Mouse (Mus musculus) heart, embryonic 10.5 days (tissue): ENCODE data around the gene Mycbpap. TPM values are rescaled to one million over a fixed set of nuclear protein-coding genes. Genes with fewer than 3 reads are reported as not detected.

Source experiments
- DNase-seq: peaks from one replicate; pipeline ENCODE4 v3.0.0-alpha.2; 2017; ENCODE audit warnings: low spot score
- H3K27ac ChIP-seq: fragments of 300-500 bp; sonication (generic); 2 replicates; pipeline ENCODE4 v1.5.1; 2016; ENCODE audit warnings: mild to moderate bottlenecking
- H3K27me3 ChIP-seq: fragments of 300-500 bp; sonication (generic); 2 replicates; pipeline ENCODE4 v1.6.1; 2016; ENCODE audit warnings: mild to moderate bottlenecking; ENCODE audit not compliant: poor library complexity, insufficient read depth, severe bottlenecking
- H3K36me3 ChIP-seq: fragments of 300-500 bp; sonication (generic); 2 replicates; pipeline ENCODE4 v1.6.1; 2016; ENCODE audit warnings: mild to moderate bottlenecking, moderate library complexity
- H3K4me1 ChIP-seq: fragments of 300-500 bp; sonication (generic); 2 replicates; pipeline ENCODE4 v1.6.1; 2016; ENCODE audit warnings: mild to moderate bottlenecking
- H3K4me3 ChIP-seq: fragments of 300-500 bp; sonication (generic); 2 replicates; pipeline ENCODE4 v1.5.1; 2016; ENCODE audit warnings: mild to moderate bottlenecking, moderate library complexity
- H3K9me3 ChIP-seq: fragments of 300-500 bp; sonication (generic); 2 replicates; pipeline ENCODE4 v1.6.1; 2016; ENCODE audit warnings: mild to moderate bottlenecking, moderate library complexity
- WGBS: fragments of 180-500 bp; shearing (Covaris S2); methylation state at CpG from one replicate; pipeline ENCODE4 v1.1.7; 2016; 5-methylcytosine and 5-hydroxymethylcytosine counted together
- polyA plus RNA-seq: library from polyadenylated mRNA; unstranded; fragments of >200 nt; fragmentation: Nextera tagmentation; extraction: Ambion mirVana; gene quantifications from 2 replicates; pipeline ENCODE4 v1.2.1, GENCODE M21; 2016

Mycbpap gene
- polyA plus RNA-seq, 1 experiment from 2014 or later, result 9.3 TPM

GRCm38 (mm10) chr11:94508976-94509375, 12.6 kb downstream of the Mycbpap start:
- WGBS, result 74% methylated on average over 10 of the region's 10 CpGs
- peaks cover 5% of the 10 kb centered on the region for H3K27me3 ChIP-seq
- H3K4me3 ChIP-seq, result no peak overlapping the region
- DNase-seq, result no peak
- H3K36me3 ChIP-seq, result peaks cover 17% of the 10 kb centered on the region; the same call in 1 of the 2 replicates
- no peak overlapping the region for H3K27ac ChIP-seq
- H3K4me1 ChIP-seq, result peaks cover 18% of the 10 kb centered on the region; the same call in 1 of the 2 replicates
- H3K9me3 ChIP-seq, result no peaks in the 10 kb centered on the region

DNA sequence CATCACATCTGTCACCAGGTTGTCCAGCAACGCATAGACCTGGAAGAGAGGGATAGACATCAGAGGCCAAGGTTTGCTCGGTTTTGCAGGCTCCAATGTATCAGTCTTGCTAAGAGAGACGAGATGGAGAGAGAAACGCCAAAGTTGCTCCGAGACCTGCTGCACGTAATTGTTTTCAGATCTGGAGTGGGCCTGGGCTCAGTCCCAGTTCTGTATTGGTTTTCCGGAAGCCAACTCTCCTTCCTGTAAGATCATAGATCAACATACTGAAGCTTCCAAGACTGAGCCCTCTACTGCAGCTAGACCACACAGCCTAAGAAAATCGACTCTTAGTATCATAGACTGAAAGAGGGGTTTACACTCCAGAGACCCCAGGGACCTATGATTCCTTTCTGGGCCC, 20.1 kb downstream of the Mycbpap start:
- 71% methylated on average over 8 of the region's 8 CpGs for WGBS
- peaks cover under 1% of the 10 kb centered on the region; the same call in 1 of the 2 replicates for H3K36me3 ChIP-seq
- no peak overlapping the region for H3K27ac ChIP-seq
- no peak overlapping the region for H3K4me3 ChIP-seq
- no peak for DNase-seq
- peaks cover 56% of the 10 kb centered on the region for H3K27me3 ChIP-seq
- H3K9me3 ChIP-seq, result no peaks in the 10 kb centered on the region
- H3K4me1 ChIP-seq, result peaks cover 50% of the 10 kb centered on the region

- DNase-seq, result no peak
- Histone ChIP-seq H3K4me1 (peaks cover 61% of the 10 kb centered on the region), H3K27me3 (peaks cover 59% of the 10 kb centered on the region), H3K27ac (peak overlapping the region; percentile 92), H3K36me3 (peaks cover 7% of the 10 kb centered on the region; the same call in 1 of the 2 replicates), H3K9me3 (no peaks in the 10 kb centered on the region), H3K4me3 (peak overlapping the region; percentile 68)
- WGBS, result 21% methylated on average over 8 of the region's 8 CpGs
These were observed 21.2 kb downstream of the Mycbpap start for GRCm38 (mm10) chr11:94500362-94500761.

DNA sequence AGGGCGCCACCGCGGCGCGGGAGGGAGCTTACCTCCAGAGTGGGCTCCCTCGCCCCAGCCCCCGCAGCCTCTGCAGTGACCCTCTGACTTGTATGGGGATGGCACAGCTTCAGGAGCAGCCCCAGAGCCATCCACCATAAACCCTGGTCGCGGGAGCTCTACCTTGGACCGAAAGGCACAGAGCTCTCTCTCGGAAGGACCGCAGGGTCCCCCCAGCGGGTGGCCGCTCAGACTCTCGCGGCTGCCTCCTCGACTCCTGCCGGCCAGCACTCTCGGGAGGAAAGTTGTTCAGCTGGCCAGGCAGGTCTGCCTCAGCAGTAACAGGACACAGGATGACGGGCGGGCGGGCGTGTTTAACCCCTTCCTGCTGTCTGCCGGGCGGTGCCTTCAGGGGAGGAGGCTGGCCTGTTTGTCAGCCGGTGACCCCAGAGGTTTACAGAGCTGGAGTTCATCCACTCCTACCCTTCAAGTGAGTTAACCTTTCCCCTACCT, 21.8 kb downstream of the Mycbpap start, which contains the start of gene Epn3:
Epn3 (minus strand) TSS at position 314 of the 492 bp plus-strand sequence.
- Histone ChIP-seq H3K4me3 (peak within 1 kb of the TSS; percentile 68), H3K9me3 (no peaks in the 10 kb centered on the region), H3K27ac (peak within 1 kb of the TSS; percentile 92), H3K27me3 (peaks cover 63% of the 10 kb centered on the region), H3K36me3 (peaks cover 7% of the 10 kb centered on the region; the same call in 1 of the 2 replicates), H3K4me1 (peaks cover 68% of the 10 kb centered on the region)
- 0% methylated on average over 26 of the region's 26 CpGs for WGBS
- DNase-seq, result peak; percentile 86

- Histone ChIP-seq H3K36me3 (peaks cover 8% of the 10 kb centered on the region; the same call in 1 of the 2 replicates), H3K4me1 (peaks cover 71% of the 10 kb centered on the region), H3K9me3 (no peaks in the 10 kb centered on the region), H3K27ac (peak overlapping the region; percentile 92), H3K27me3 (peaks cover 69% of the 10 kb centered on the region), H3K4me3 (peak overlapping the region; percentile 68)
- no peak for DNase-seq
- 13% methylated on average over 2 of the region's 2 CpGs for WGBS
These were observed 22.5 kb downstream of the Mycbpap start for GRCm38 (mm10) chr11:94499035-94499434.

GRCm38 (mm10) chr11:94498093-94498996, 23.2 kb downstream of the Mycbpap start:
- Histone ChIP-seq H3K27me3 (peaks cover 74% of the 10 kb centered on the region), H3K4me1 (peaks cover 71% of the 10 kb centered on the region), H3K9me3 (no peaks in the 10 kb centered on the region), H3K36me3 (peaks cover 14% of the 10 kb centered on the region; the same call in 1 of the 2 replicates), H3K27ac (peak overlapping the region; percentile 92), H3K4me3 (peak overlapping the region; percentile 68)
- WGBS, result 24% methylated on average over 19 of the region's 19 CpGs
- DNase-seq, result no peak

DNA sequence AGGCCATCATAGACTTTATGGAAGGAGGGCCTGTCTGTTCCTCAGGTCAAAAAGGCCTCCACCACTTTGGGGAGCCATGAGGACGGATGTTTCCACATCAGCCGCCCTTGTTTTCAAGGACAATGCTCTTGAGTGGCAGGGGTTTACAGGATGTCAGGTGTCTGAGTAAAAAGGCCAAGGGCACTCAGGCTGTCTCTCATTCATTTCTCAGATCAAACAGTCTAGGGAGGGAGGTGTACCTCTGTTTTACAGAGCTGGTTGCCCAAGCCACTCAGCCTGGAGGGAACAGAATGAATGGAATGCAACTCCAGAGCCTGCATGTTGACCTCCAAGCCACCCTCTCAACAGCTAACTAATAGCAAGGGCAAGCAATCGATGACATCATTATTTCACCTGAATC, 26.1 kb downstream of the Mycbpap start:
- Histone ChIP-seq H3K9me3 (no peaks in the 10 kb centered on the region), H3K4me1 (peaks cover 71% of the 10 kb centered on the region), H3K27ac (peak overlapping the region; percentile 74), H3K4me3 (no peak overlapping the region), H3K36me3 (peaks cover 29% of the 10 kb centered on the region), H3K27me3 (peaks cover 82% of the 10 kb centered on the region)
- WGBS, result 42% methylated on average over 3 of the region's 3 CpGs
- DNase-seq, result no peak

DNA sequence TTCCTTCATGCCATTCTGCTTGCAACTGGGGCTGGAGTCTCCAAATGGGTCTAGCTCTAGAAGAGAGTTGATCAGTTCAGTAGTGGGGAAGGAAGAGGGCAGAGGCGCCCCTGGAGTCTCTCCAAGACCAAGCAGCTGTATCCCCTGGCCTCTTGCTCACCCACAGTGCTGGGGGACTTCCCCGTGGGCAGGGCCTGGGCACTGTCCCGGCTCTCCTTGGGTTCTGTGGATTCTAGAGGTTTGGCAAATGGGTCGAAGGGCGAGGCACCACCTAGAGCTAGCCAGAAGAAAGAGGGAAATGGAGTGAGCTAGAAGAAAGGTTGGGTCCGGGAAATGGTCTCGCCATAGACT, 29.8 kb downstream of the Mycbpap start:
- Histone ChIP-seq H3K27ac (no peak overlapping the region; the same call in 1 of the 2 replicates), H3K36me3 (peaks cover 29% of the 10 kb centered on the region), H3K4me3 (peak overlapping the region; percentile 65), H3K4me1 (peaks cover 41% of the 10 kb centered on the region), H3K27me3 (peaks cover 85% of the 10 kb centered on the region), H3K9me3 (no peaks in the 10 kb centered on the region)
- no peak for DNase-seq
- 52% methylated on average over 7 of the region's 7 CpGs for WGBS

DNA sequence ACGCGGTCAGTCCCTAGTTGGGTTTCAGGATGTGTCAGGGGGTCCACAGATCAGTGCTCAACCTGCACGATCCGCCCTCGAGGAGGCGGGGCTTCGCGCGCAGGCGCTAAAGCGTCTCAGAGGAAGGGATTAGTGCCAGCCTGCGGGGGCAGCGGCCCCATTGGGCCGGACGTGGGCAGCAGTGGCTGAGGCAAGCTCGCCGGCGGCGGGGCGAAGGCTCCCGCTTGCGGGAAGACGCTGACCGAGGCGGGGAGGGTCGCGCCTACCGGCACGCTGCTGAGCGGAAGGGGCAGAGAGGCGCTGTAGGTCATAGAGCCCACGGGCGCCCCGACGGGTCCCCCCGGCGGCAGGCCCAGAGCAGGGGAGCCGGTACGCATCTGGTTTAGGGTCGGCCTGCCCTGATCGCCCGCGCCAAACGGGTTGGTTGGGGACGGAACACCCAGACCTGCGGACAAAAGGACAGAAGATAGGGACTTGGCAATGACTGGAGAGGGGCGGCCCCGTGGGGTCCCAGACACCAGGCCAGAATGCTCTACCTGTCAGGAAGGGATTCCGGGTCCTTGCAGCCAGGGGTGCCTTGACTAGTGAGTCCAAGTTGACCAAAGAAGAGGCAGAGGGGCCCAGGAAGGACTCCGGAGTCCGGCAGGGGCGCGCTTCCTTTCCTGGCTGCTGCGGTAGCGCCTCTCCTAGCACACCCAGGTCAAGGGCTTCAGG, 30.4 kb downstream of the Mycbpap start:
- DNase-seq, result no peak
- H3K4me3 ChIP-seq, result peak overlapping the region; percentile 65
- peaks cover 25% of the 10 kb centered on the region for H3K36me3 ChIP-seq
- H3K27me3 ChIP-seq, result peaks cover 83% of the 10 kb centered on the region
- WGBS, result 4% methylated on average over 55 of the region's 55 CpGs
- H3K4me1 ChIP-seq, result peaks cover 37% of the 10 kb centered on the region
- peak overlapping the region; percentile 84 for H3K27ac ChIP-seq
- no peaks in the 10 kb centered on the region for H3K9me3 ChIP-seq

DNA sequence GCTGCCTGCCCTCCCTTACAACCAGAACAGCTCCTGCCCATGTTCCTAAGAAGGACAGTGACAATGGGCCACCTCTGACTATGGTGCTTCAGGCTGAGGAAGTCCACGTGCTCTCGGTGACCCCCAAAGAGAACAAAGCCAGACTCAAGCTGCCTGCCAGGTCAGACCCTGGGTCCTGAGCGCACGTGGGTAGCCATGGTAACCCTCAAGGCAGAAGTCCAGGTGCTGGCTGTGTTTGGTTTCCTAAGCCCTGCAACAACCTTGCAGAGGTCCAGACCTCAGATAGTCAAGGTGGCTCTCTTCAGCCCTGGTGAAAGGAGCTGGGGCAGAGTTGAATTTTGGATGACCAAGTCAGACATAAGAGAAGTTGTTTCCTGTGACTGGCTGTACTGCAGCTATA, 31.8 kb downstream of the Mycbpap start:
- Histone ChIP-seq H3K4me3 (no peak overlapping the region), H3K27ac (no peak overlapping the region), H3K36me3 (peaks cover 22% of the 10 kb centered on the region), H3K9me3 (no peaks in the 10 kb centered on the region), H3K27me3 (peaks cover 94% of the 10 kb centered on the region), H3K4me1 (peaks cover 26% of the 10 kb centered on the region)
- 43% methylated on average over 4 of the region's 4 CpGs for WGBS
- no peak for DNase-seq

- Histone ChIP-seq H3K9me3 (no peaks in the 10 kb centered on the region), H3K27me3 (peaks cover 94% of the 10 kb centered on the region), H3K27ac (no peak overlapping the region), H3K4me3 (no peak overlapping the region), H3K4me1 (peaks cover 23% of the 10 kb centered on the region), H3K36me3 (peaks cover 19% of the 10 kb centered on the region)
- DNase-seq, result no peak
- 84% methylated on average over 11 of the region's 11 CpGs for WGBS
These were observed 32.6 kb downstream of the Mycbpap start for GRCm38 (mm10) chr11:94488767-94489533.

DNA sequence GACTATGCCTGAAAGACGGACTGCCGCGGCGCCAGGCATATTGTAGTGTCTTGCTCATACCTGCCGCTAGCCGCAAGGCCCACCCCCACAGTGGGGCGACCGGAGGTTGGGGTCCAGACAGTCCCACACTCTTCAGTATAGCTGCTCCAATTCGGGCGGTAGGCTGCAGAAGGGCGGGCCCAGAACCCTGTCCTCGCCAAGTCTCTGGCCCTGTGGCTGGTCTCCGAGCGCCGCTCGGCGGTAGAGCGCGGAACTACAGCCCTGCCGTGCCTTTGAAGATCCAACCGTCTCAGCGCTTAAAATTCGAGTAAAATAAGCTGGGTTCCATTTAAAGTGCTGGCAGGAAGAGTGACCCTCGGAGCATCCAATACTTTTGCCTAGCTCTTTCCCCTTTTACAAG, 35.5 kb downstream of the Mycbpap start, which contains the start of gene Spata20:
Spata20 (minus strand) TSS at position 179 of the 400 bp plus-strand sequence.
- 3% methylated on average over 24 of the region's 24 CpGs for WGBS
- Histone ChIP-seq H3K9me3 (no peaks in the 10 kb centered on the region), H3K4me3 (peak within 1 kb of the TSS; percentile 31), H3K27me3 (peaks cover 93% of the 10 kb centered on the region), H3K27ac (no peak within 1 kb of the TSS), H3K4me1 (peaks cover 21% of the 10 kb centered on the region), H3K36me3 (no peaks in the 10 kb centered on the region)
- DNase-seq, result peak; percentile 87
